In genomic region chr14:46955574-46956043, GRCm38 (mm10) we compare ENCODE assay signal across 12 mouse cellular contexts.
DNase-seq lines count a peak whose midpoint lies in the region; ATAC-seq and TF ChIP-seq lines count a peak whose summit lies in the region.
"Had no signal": no experiment of that assay in that cellular context is flagged by ENCODE, and none has a peak within 500 bp of the region (broad histone marks: within the 10 kb centered on the region; RNA-seq: fewer than 3 reads in every experiment).

No protein-coding gene starts in this region.

- H3K27me3 ChIP-seq in heart, embryonic 13.5 days (replicated peaks) = no peaks in the 10 kb centered on the region
- H3K27me3 ChIP-seq in heart, postnatal 0 days (ENCODE audit: control insufficient read depth, insufficient read depth, low read length) = no peaks in the 10 kb centered on the region
- no peaks in the 10 kb centered on the region for H3K27me3 ChIP-seq in lung, embryonic 14.5 days (ENCODE audit: insufficient read depth, low read length)
- no peaks in the 10 kb centered on the region for H3K27me3 ChIP-seq in hindbrain, embryonic 10.5 days (ENCODE audit: insufficient read depth, poor library complexity, severe bottlenecking)

- H3K36me3 ChIP-seq in heart, embryonic 13.5 days = peaks cover 10% of the 10 kb centered on the region; the same call in 1 of the 2 replicates
- no peaks in the 10 kb centered on the region for H3K36me3 ChIP-seq in heart, postnatal 0 days (replicated peaks; ENCODE audit: control insufficient read depth, insufficient read depth, low read length)
- no peaks in the 10 kb centered on the region for H3K36me3 ChIP-seq in lung, embryonic 14.5 days (ENCODE audit: insufficient read depth)
- no peaks in the 10 kb centered on the region for H3K36me3 ChIP-seq in hindbrain, embryonic 10.5 days

- no peak for ATAC-seq in heart, embryonic 13.5 days (ENCODE audit: extremely low read depth, insufficient number of reproducible peaks, low FRiP score, low TSS enrichment)
- peak; percentile 64; the same call in 1 of the 2 replicates for ATAC-seq in heart, postnatal 0 days (ENCODE audit: insufficient read depth, low read depth)
- peak; percentile 35; the same call in 1 of the 2 replicates for ATAC-seq in lung, embryonic 14.5 days (ENCODE audit: insufficient read depth)
- ATAC-seq: forebrain, embryonic 16.5 days had no signal

- H3K9ac ChIP-seq in heart, embryonic 13.5 days = no peak overlapping the region
- H3K9ac ChIP-seq in heart, postnatal 0 days (replicated peaks; ENCODE audit: low read depth, low read length) = no peak overlapping the region
- no peak overlapping the region for H3K9ac ChIP-seq in lung, embryonic 14.5 days

- WGBS in heart, embryonic 13.5 days = 24% methylated on average over 9 of the region's 9 CpGs
- WGBS in heart, postnatal 0 days = 21% methylated on average over 9 of the region's 9 CpGs
- 13% methylated on average over 9 of the region's 9 CpGs for WGBS in lung, embryonic 14.5 days
- WGBS in hindbrain, embryonic 10.5 days = 50% methylated on average over 9 of the region's 9 CpGs

- H3K4me2 ChIP-seq in heart, embryonic 13.5 days = no peak overlapping the region
- no peak overlapping the region for H3K4me2 ChIP-seq in heart, postnatal 0 days (ENCODE audit: low read depth, low read length)
- no peak overlapping the region for H3K4me2 ChIP-seq in lung, embryonic 14.5 days

- H3K27ac ChIP-seq in heart, embryonic 13.5 days (replicated peaks) = peak overlapping the region; percentile 54; the same call in 1 of the 2 replicates
- H3K27ac ChIP-seq in heart, postnatal 0 days (ENCODE audit: low read depth) = peak overlapping the region; percentile 58
- peak overlapping the region; percentile 16; the same call in 1 of the 2 replicates for H3K27ac ChIP-seq in lung, embryonic 14.5 days (ENCODE audit: low read depth)
- H3K27ac ChIP-seq in hindbrain, embryonic 10.5 days = no peak overlapping the region

- no peak overlapping the region for H3K4me3 ChIP-seq in heart, embryonic 13.5 days
- H3K4me3 ChIP-seq in heart, postnatal 0 days (ENCODE audit: low read depth, low read length) = no peak overlapping the region
- no peak overlapping the region for H3K4me3 ChIP-seq in lung, embryonic 14.5 days (ENCODE audit: low read depth, low read length)
- no peak overlapping the region for H3K4me3 ChIP-seq in hindbrain, embryonic 10.5 days

- peaks cover 68% of the 10 kb centered on the region for H3K4me1 ChIP-seq in heart, embryonic 13.5 days
- peaks cover 35% of the 10 kb centered on the region for H3K4me1 ChIP-seq in heart, postnatal 0 days (ENCODE audit: control insufficient read depth, insufficient read depth)
- peaks cover 14% of the 10 kb centered on the region for H3K4me1 ChIP-seq in lung, embryonic 14.5 days (ENCODE audit: insufficient read depth)
- H3K4me1 ChIP-seq in hindbrain, embryonic 10.5 days (replicated peaks) = peaks cover 38% of the 10 kb centered on the region

- intact Hi-C loops in heart, postnatal 25 days (cut with DNase I) = no loop called here

- no peak for TF ChIP-seq EP300 in heart, postnatal 0 days (IDR thresholded peaks at IDR 0.05; ENCODE audit: low read depth)

- TF ChIP-seq CTCF in heart, postnatal 0 days (IDR thresholded peaks at IDR 0.05; ENCODE audit: low read depth) = peak; percentile 46; the same call in 1 of the 2 replicates
- peak; percentile 25; the same call in 1 of the 2 replicates for TF ChIP-seq CTCF in lung, embryonic 14.5 days (IDR thresholded peaks at IDR 0.05; ENCODE audit: low read depth)

- no peaks in the 10 kb centered on the region for H3K9me3 ChIP-seq in heart, embryonic 13.5 days
- H3K9me3 ChIP-seq in heart, postnatal 0 days (replicated peaks; ENCODE audit: control insufficient read depth, low read length) = no peaks in the 10 kb centered on the region
- H3K9me3 ChIP-seq in lung, embryonic 14.5 days (ENCODE audit: low read depth, low read length) = no peaks in the 10 kb centered on the region
- no peaks in the 10 kb centered on the region for H3K9me3 ChIP-seq in hindbrain, embryonic 10.5 days

- no peak for DNase-seq in heart, postnatal 25 days (ENCODE audit: low spot score)
- DNase-seq in R1 (ENCODE audit: low read depth, low spot score) = peak; percentile 7
- no peak for DNase-seq in heart, postnatal 0 days (ENCODE audit: low spot score)
- DNase-seq in lung, embryonic 14.5 days = peak; percentile 41
- no peak for DNase-seq in spleen, postnatal 36 days (ENCODE audit: low spot score in 2 of 2)
- DNase-seq in hindbrain, embryonic 10.5 days (ENCODE audit: low spot score) = no peak
- no peak for DNase-seq in gastrocnemius, adult 8-10 months (ENCODE audit: low spot score in 2 of 2)
- DNase-seq: adrenal gland, postnatal 14 days; layer of hippocampus, adult 9-11 months; thymus, postnatal 14 days had no signal

Comparison
In these comparisons a context has a peak if more than half of its experiments do, and no peak if none do; other contexts are left out.
1. DNase-seq: peak in R1 (single experiment) and lung, embryonic 14.5 days (single experiment); none in heart, postnatal 25 days (single experiment), heart, postnatal 0 days (single experiment), spleen, postnatal 36 days (0 of 2), hindbrain, embryonic 10.5 days (single experiment) and gastrocnemius, adult 8-10 months (0 of 2).